Mouse (Mus musculus): ENCODE measurements at regions not wholly inside any gene's neighbourhood (a gene's known extent, or its start where the extent isn't known, plus 50 kb on each side); places are given as distances from the start of the nearest gene placed in this dataset.

DNA sequence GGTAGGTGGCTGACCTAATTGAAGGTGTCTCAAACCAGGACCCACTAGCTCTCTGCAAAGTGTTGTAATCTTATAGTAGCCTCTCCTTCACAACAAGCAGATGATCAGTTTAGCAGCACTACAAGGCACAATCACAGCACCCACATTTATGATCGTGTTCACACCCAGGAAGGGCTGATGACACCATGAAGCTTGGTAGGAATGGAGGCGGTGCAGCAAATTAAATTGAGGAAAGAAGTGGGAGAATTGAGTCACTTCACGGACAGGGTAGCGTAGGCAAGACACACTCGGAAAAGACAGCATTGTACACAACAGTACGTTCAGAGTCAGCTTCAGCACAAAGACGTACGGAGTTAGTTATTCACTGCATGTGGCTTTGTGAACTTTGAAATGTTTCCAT lies 94.4 kb upstream of the Serp2 start:
- Histone ChIP-seq H3K27ac (ENCODE audit: insufficient read depth, low read depth, low read length, poor library complexity, severe bottlenecking) (no peak overlapping the region), H3K4me3 (ENCODE audit: insufficient read depth in 1 of 2, low read depth in 1 of 2, low read length in 2 of 2, poor library complexity in 1 of 2, severe bottlenecking in 1 of 2) (no peak overlapping the region), H3K9me3 (ENCODE audit: control insufficient read depth, insufficient read depth, low read depth, low read length) (no peaks in the 10 kb centered on the region), H3K9ac (ENCODE audit: insufficient read depth, low read depth, low read length, poor library complexity, severe bottlenecking) (no peak overlapping the region), H3K4me1 (ENCODE audit: control insufficient read depth in 2 of 2, insufficient read depth in 2 of 2, low read length in 2 of 2, poor library complexity in 1 of 2) (peaks cover 0 to 9% of the 10 kb centered on the region in 2 experiments; a peak in 2 of 4 replicates), H3K36me3 (ENCODE audit: control insufficient read depth, insufficient read depth, low read length, poor library complexity, severe bottlenecking) (no peaks in the 10 kb centered on the region)
- no peak for DNase-seq (ENCODE audit: low read depth, low spot score)
- in situ Hi-C loops (cut with MboI; ENCODE audit: low sequenced_read_pairs in 2 of 2, unreplicated experiment in 2 of 2) = no loop called here
- TF ChIP-seq MAFK (IDR thresholded peaks at IDR 0.05; ENCODE audit: insufficient read depth, low read depth, low read length) (no peak), ZNF384 (IDR thresholded peaks at IDR 0.05; ENCODE audit: low read depth, low read length) (no peak), HCFC1 (IDR thresholded peaks at IDR 0.05; ENCODE audit: borderline replicate concordance, insufficient read depth, low read length) (no peak), ZC3H11A (IDR thresholded peaks at IDR 0.05; ENCODE audit: borderline replicate concordance, low read depth, low read length) (no peak), CHD2 (IDR thresholded peaks at IDR 0.05; ENCODE audit: low read depth, low read length) (no peak)

- no peaks in the 10 kb centered on the region for H3K36me3 ChIP-seq (ENCODE audit: control insufficient read depth, insufficient read depth, low read length, poor library complexity, severe bottlenecking)
- in situ Hi-C loops (cut with MboI; ENCODE audit: low sequenced_read_pairs in 2 of 2, unreplicated experiment in 2 of 2) = no loop called here
- no peak for DNase-seq (ENCODE audit: low read depth, low spot score)
- H3K27ac ChIP-seq (ENCODE audit: insufficient read depth, low read depth, low read length, poor library complexity, severe bottlenecking) = no peak overlapping the region
- no peak overlapping the region for H3K4me3 ChIP-seq (ENCODE audit: insufficient read depth in 1 of 2, low read depth in 1 of 2, low read length in 2 of 2, poor library complexity in 1 of 2, severe bottlenecking in 1 of 2)
- no peak overlapping the region for H3K9ac ChIP-seq (ENCODE audit: insufficient read depth, low read depth, low read length, poor library complexity, severe bottlenecking)
- TF ChIP-seq HCFC1 (IDR thresholded peaks at IDR 0.05; ENCODE audit: borderline replicate concordance, insufficient read depth, low read length) (no peak), CHD2 (IDR thresholded peaks at IDR 0.05; ENCODE audit: low read depth, low read length) (no peak), ZNF384 (IDR thresholded peaks at IDR 0.05; ENCODE audit: low read depth, low read length) (no peak), MAFK (IDR thresholded peaks at IDR 0.05; ENCODE audit: insufficient read depth, low read depth, low read length) (no peak), ZC3H11A (IDR thresholded peaks at IDR 0.05; ENCODE audit: borderline replicate concordance, low read depth, low read length) (no peak)
- no peaks in the 10 kb centered on the region for H3K9me3 ChIP-seq (ENCODE audit: control insufficient read depth, insufficient read depth, low read depth, low read length)
- H3K4me1 ChIP-seq (ENCODE audit: control insufficient read depth in 2 of 2, insufficient read depth in 2 of 2, low read length in 2 of 2, poor library complexity in 1 of 2) = peaks cover 0 to 9% of the 10 kb centered on the region in 2 experiments; a peak in 2 of 4 replicates
Measured at GRCm38 (mm10) chr14:76649927-76650326, 93.2 kb upstream of the Serp2 start.

DNA sequence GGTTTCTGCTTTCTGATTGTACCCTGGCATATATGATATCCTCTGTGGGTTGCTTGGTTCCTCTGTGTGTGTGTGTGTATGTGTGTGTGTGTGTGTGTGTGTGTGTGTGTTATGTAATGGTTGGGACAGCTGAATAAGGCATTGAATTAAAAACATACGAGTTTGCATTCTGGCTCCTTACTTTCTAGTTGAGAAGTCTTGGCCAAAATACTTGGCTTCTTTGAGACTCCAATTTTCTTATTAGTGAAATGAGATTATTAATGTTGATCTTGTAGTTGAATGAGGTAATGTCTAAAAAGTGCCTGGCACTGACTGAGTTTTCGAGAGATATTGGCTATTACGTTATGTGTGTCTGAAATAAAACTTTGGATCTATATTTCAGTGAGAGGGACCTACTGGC lies 88.0 kb upstream of the Serp2 start:
- in situ Hi-C loops (cut with MboI; ENCODE audit: low sequenced_read_pairs in 2 of 2, unreplicated experiment in 2 of 2) = no loop called here
- DNase-seq (ENCODE audit: low read depth, low spot score) = no peak
- TF ChIP-seq ZC3H11A (IDR thresholded peaks at IDR 0.05; ENCODE audit: borderline replicate concordance, low read depth, low read length) (no peak), ZNF384 (IDR thresholded peaks at IDR 0.05; ENCODE audit: low read depth, low read length) (no peak), MAFK (IDR thresholded peaks at IDR 0.05; ENCODE audit: insufficient read depth, low read depth, low read length) (no peak)
- Histone ChIP-seq H3K4me1 (ENCODE audit: control insufficient read depth in 2 of 2, insufficient read depth in 2 of 2, low read length in 2 of 2, poor library complexity in 1 of 2) (no peaks in the 10 kb centered on the region), H3K36me3 (ENCODE audit: control insufficient read depth, insufficient read depth, low read length, poor library complexity, severe bottlenecking) (no peaks in the 10 kb centered on the region), H3K9me3 (ENCODE audit: control insufficient read depth, insufficient read depth, low read depth, low read length) (no peaks in the 10 kb centered on the region), H3K9ac (ENCODE audit: insufficient read depth, low read depth, low read length, poor library complexity, severe bottlenecking) (no peak overlapping the region), H3K27ac (ENCODE audit: insufficient read depth, low read depth, low read length, poor library complexity, severe bottlenecking) (no peak overlapping the region), H3K4me3 (ENCODE audit: insufficient read depth in 1 of 2, low read depth in 1 of 2, low read length in 2 of 2, poor library complexity in 1 of 2, severe bottlenecking in 1 of 2) (no peak overlapping the region)

DNA sequence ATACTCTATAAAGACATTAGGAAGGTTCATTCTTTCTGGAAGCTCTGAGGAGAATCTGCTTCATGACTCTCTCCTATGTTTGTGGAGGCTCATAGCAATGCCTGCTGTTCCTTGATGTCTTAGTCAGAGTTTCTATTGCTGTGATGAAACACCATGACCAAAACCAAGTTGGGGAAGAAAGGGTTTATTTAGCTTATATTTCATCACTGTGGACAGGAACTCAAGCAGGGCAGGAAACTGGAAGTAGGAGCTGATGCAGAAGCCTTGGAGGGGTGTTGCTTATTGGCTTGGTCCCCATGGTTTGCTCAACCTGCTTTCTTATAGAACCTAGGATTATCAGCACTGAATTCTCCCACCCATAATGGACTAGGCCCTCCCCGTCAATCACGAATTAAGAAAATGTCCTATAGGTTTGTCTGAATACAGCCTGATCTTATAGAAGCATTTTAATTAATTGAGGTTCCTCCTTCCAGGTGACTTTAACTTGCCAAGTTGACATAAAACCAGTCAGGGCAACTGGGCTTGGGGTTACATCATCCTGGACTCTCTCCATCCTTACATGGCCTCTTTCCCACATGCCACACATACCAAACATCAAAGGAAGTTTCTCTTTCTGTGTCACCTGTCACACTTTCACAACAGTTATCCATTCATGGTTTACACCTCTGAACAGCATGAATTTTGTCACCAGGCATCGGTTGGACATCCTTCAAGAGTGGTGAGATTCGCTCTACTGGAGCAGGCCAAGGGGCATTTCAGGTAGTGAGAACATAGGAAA lies 85.3 kb upstream of the Serp2 start:
- Histone ChIP-seq H3K4me1 (ENCODE audit: control insufficient read depth in 2 of 2, insufficient read depth in 2 of 2, low read length in 2 of 2, poor library complexity in 1 of 2) (no peaks in the 10 kb centered on the region), H3K9me3 (ENCODE audit: control insufficient read depth, insufficient read depth, low read depth, low read length) (no peaks in the 10 kb centered on the region), H3K4me3 (ENCODE audit: insufficient read depth in 1 of 2, low read depth in 1 of 2, low read length in 2 of 2, poor library complexity in 1 of 2, severe bottlenecking in 1 of 2) (no peak overlapping the region), H3K9ac (ENCODE audit: insufficient read depth, low read depth, low read length, poor library complexity, severe bottlenecking) (no peak overlapping the region), H3K27ac (ENCODE audit: insufficient read depth, low read depth, low read length, poor library complexity, severe bottlenecking) (no peak overlapping the region), H3K36me3 (ENCODE audit: control insufficient read depth, insufficient read depth, low read length, poor library complexity, severe bottlenecking) (no peaks in the 10 kb centered on the region)
- no peak for DNase-seq (ENCODE audit: low read depth, low spot score)
- in situ Hi-C loops (cut with MboI; ENCODE audit: low sequenced_read_pairs in 2 of 2, unreplicated experiment in 2 of 2) = no loop called here
- TF ChIP-seq ZC3H11A (IDR thresholded peaks at IDR 0.05; ENCODE audit: borderline replicate concordance, low read depth, low read length) (no peak), ZNF384 (IDR thresholded peaks at IDR 0.05; ENCODE audit: low read depth, low read length) (no peak), MAFK (IDR thresholded peaks at IDR 0.05; ENCODE audit: insufficient read depth, low read depth, low read length) (no peak), CHD2 (IDR thresholded peaks at IDR 0.05; ENCODE audit: low read depth, low read length) (no peak), HCFC1 (IDR thresholded peaks at IDR 0.05; ENCODE audit: borderline replicate concordance, insufficient read depth, low read length) (no peak)
